Mouse (Mus musculus) stomach, embryonic 14.5 days (tissue): Measurements from ENCODE around the gene Mdk. TPM values are rescaled to one million over a fixed set of nuclear protein-coding genes. Genes with fewer than 3 reads are reported as not detected.
A peak's percentile ranks its signal among the peaks of the same experiment; 100 is the strongest.

Experiments
- ATAC-seq: fragments of 200-750 bp; cut with Nextera tagmentation; 2 replicates; pipeline ENCODE4 v1.8.0; 2017; ENCODE audit warnings: low read depth, moderate TSS enrichment; ENCODE audit not compliant: insufficient number of reproducible peaks, insufficient read depth, low FRiP score
- H3K27ac ChIP-seq: fragments of 300-500 bp; sonication (generic); 2 replicates; pipeline ENCODE4 v1.5.1; 2014; ENCODE audit warnings: mild to moderate bottlenecking, low read length, moderate library complexity, mixed read lengths
- H3K27me3 ChIP-seq: fragments of 300-500 bp; sonication (generic); 2 replicates; pipeline ENCODE4 v1.6.1; 2014; ENCODE audit warnings: low read length, control low read depth, mixed read lengths; ENCODE audit not compliant: control insufficient read depth, insufficient read depth
- H3K36me3 ChIP-seq: fragments of 300-500 bp; sonication (generic); 2 replicates; pipeline ENCODE4 v1.6.1; 2014; ENCODE audit warnings: mild to moderate bottlenecking, control low read depth, low read length, moderate library complexity, mixed read lengths; ENCODE audit not compliant: control insufficient read depth, insufficient read depth
- H3K4me1 ChIP-seq: fragments of 300-500 bp; sonication (generic); 2 replicates; pipeline ENCODE4 v1.6.1; 2014; ENCODE audit warnings: low read length, control low read depth, mixed read lengths; ENCODE audit not compliant: control insufficient read depth, insufficient read depth
- H3K4me2 ChIP-seq: fragments of 300-500 bp; sonication (generic); replicated peaks from 2 replicates; pipeline ENCODE4 v1.6.1; 2014; ENCODE audit warnings: low read depth, low read length, control low read depth
- H3K4me3 ChIP-seq: fragments of 300-500 bp; sonication (generic); 2 replicates; pipeline ENCODE4 v1.5.1; 2014; ENCODE audit warnings: low read depth, low read length, control low read depth
- H3K9ac ChIP-seq: fragments of 300-500 bp; sonication (generic); replicated peaks from 2 replicates; pipeline ENCODE4 v1.6.1; 2014; ENCODE audit warnings: low read depth, mild to moderate bottlenecking, control low read depth, low read length, moderate library complexity, mixed read lengths
- H3K9me3 ChIP-seq: fragments of 300-500 bp; sonication (generic); 2 replicates; pipeline ENCODE4 v1.6.1; 2016; ENCODE audit warnings: low read depth, low read length, control low read depth; ENCODE audit not compliant: control insufficient read depth
- WGBS: fragments of 180-500 bp; shearing (Covaris S2); extraction: QIAGEN DNeasy Blood & Tissue Kit; methylation state at CpG from one replicate; pipeline ENCODE4 v1.1.7; 2014; 5-methylcytosine and 5-hydroxymethylcytosine counted together
- polyA plus RNA-seq: library from polyadenylated mRNA; unstranded; fragments of >200 nt; fragmentation: Nextera tagmentation; extraction: Ambion mirVana; gene quantifications from 2 replicates; pipeline ENCODE4 v1.2.1, GENCODE M21; 2014

The Mdk gene
- polyA plus RNA-seq, 1 experiment from 2014 or later, result 1,256 TPM

DNA sequence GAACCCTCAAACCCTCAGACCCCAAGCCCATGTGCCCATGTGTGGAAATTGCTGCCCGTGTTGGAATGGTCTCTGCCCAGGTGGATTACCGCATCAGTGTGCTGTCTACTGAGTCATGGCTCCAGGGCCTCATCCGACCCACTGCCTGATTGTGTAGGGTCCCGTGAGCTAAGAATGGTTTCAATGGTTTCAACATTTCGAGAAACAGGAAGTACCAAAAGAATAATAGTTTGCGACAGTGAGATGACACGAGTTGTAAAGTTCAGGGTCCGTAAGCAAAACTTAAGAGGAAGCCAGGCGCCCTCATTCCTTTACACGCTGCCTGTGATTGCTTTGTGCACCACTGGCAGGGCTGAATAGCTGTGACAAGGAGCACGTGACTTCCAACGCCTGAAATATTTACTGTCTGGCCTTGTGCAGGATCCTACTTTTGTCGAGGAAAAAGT is 40.0 kb upstream of the Mdk start:
- ATAC-seq, result no peak

DNA sequence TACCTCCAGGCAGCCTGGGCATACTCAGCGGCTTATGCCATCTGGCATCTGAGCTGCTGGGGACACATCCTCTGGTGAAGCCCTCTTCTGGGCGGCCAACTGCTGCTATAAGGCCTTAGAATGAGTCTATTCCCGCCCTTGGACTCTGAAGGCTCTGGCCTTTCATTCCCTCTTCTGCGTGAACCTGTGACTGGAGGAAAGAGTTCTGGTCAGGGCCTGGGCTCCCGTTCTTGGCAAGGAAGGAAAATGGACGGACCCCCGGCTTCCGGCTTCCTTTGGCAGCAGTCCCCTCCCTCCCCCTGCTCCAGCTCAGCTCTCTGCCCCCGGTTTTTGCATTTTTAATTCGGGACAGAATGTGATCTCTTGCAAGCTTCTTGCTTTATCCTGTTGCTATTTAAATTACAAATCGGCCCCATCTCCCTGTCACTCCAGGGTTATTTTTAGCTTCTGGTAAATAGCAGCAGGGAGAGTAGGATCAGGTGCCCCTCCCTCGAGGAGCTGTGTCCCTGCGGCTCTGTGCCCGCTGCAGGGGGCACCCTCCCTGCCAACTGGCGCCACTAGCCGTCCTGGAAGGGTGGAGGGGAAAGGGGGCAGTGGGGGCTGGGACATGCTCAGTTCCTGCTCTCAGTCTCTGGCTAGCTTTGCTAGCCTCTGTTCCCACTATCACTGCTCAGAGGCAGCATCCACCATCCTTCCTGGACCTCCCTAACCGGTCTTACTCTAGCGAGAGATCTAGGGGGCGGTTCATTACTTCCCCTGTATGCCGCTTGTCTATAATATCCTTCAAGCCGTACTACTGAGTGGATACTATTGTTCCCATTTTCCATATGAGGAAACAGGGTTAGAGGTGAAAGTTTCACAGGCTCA is 39.4 kb upstream of the Mdk start:
- Histone ChIP-seq H3K27ac (peak overlapping the region; percentile 67), H3K27me3 (peaks cover 11% of the 10 kb centered on the region; the same call in 1 of the 2 replicates), H3K4me2 (peak overlapping the region; percentile 10), H3K9me3 (no peaks in the 10 kb centered on the region), H3K4me3 (no peak overlapping the region), H3K36me3 (no peaks in the 10 kb centered on the region), H3K9ac (no peak overlapping the region; the same call in 1 of the 2 replicates), H3K4me1 (peaks cover 10% of the 10 kb centered on the region)
- 28% methylated on average over 21 of the region's 21 CpGs for WGBS
- ATAC-seq, result no peak

More for the DNA sequence above, 40.0 kb upstream of the Mdk start:
- 33% methylated on average over 13 of the region's 13 CpGs for WGBS
- no peak overlapping the region for H3K9ac ChIP-seq
- H3K4me3 ChIP-seq, result no peak overlapping the region
- no peaks in the 10 kb centered on the region for H3K9me3 ChIP-seq
- no peaks in the 10 kb centered on the region for H3K36me3 ChIP-seq
- H3K27ac ChIP-seq, result peak overlapping the region; percentile 30; the same call in 1 of the 2 replicates
- H3K4me1 ChIP-seq, result peaks cover 10% of the 10 kb centered on the region
- H3K4me2 ChIP-seq, result peak overlapping the region; percentile 10
- peaks cover 11% of the 10 kb centered on the region; the same call in 1 of the 2 replicates for H3K27me3 ChIP-seq

DNA sequence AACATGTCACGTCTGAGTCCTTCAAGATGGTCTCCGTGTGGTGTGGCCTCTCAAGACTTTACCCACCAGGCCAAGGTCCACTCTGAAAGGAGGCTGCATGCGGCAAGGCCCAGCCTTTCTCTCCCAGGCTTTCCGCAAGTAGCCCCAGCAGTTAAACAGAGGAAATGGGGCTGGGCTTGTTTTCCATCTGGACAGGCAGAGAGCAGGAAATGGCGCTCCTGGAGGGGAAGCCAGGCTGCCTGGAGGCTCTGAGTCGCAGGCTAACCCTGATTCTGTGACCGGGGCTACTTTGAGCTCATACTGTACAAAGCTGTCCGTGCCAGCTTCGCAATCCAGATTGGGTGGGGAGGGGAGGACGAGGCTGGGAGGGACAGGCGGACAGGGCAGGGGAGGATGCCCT is 35.9 kb upstream of the Mdk start:
- WGBS, result 53% methylated on average over 11 of the region's 11 CpGs
- peak overlapping the region; percentile 72 for H3K27ac ChIP-seq
- no peak overlapping the region for H3K4me3 ChIP-seq
- no peak overlapping the region for H3K4me2 ChIP-seq
- H3K27me3 ChIP-seq, result no peaks in the 10 kb centered on the region
- H3K9ac ChIP-seq, result no peak overlapping the region; the same call in 1 of the 2 replicates
- peaks cover 19% of the 10 kb centered on the region for H3K4me1 ChIP-seq
- ATAC-seq, result no peak
- H3K36me3 ChIP-seq, result no peaks in the 10 kb centered on the region
- no peaks in the 10 kb centered on the region for H3K9me3 ChIP-seq

DNA sequence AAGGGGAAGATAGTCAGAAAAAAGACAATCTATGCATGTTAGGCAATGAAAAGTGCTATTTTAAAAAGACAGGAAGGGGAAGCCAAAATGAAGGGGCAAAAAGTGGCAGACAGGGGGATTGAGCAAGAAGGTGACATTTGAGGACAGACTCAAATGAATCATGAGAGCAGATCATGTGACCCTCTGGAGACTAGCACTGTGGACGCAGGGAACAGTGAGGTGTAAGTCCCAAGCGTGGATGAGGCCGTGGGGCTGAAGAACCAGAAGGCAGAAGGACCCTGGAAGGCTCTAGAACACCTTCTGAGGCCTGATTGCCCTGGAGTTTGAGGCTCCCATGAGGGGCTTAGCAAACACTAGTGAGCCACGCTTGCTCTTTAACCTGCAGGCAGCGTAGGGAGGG is 34.3 kb upstream of the Mdk start:
- Histone ChIP-seq H3K4me2 (no peak overlapping the region), H3K36me3 (no peaks in the 10 kb centered on the region), H3K27ac (no peak overlapping the region), H3K4me1 (peaks cover 28% of the 10 kb centered on the region), H3K27me3 (no peaks in the 10 kb centered on the region), H3K4me3 (no peak overlapping the region), H3K9me3 (no peaks in the 10 kb centered on the region), H3K9ac (no peak overlapping the region)
- WGBS, result 87% methylated on average over 5 of the region's 5 CpGs
- no peak for ATAC-seq

DNA sequence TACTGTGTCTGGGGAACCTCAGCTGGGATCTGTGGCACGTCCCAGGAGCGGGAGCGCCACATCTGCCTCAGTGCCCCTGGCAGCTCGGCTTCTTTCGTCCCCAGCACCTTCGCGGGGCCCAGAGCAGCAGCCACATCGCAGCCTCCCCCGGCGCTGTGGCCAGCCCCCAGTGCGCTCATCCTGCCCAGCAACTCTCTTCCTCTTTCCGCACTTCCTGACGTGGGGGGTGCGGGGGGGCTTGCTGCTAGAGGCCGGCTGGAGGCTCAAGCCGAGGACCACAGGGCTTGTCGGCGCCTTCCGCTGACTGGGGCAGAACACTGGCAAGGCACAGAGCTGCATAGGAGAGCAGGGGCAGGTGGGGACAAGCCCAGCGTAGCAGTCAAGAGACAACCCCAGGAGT is 33.3 kb upstream of the Mdk start:
- Histone ChIP-seq H3K9ac (peak overlapping the region; percentile 11; the same call in 1 of the 2 replicates), H3K4me1 (peaks cover 27% of the 10 kb centered on the region), H3K4me2 (peak overlapping the region; percentile 97), H3K27ac (peak overlapping the region; percentile 58; the same call in 1 of the 2 replicates), H3K9me3 (no peaks in the 10 kb centered on the region), H3K27me3 (no peaks in the 10 kb centered on the region), H3K4me3 (peak overlapping the region; percentile 27), H3K36me3 (no peaks in the 10 kb centered on the region)
- 13% methylated on average over 20 of the region's 20 CpGs for WGBS
- no peak for ATAC-seq

DNA sequence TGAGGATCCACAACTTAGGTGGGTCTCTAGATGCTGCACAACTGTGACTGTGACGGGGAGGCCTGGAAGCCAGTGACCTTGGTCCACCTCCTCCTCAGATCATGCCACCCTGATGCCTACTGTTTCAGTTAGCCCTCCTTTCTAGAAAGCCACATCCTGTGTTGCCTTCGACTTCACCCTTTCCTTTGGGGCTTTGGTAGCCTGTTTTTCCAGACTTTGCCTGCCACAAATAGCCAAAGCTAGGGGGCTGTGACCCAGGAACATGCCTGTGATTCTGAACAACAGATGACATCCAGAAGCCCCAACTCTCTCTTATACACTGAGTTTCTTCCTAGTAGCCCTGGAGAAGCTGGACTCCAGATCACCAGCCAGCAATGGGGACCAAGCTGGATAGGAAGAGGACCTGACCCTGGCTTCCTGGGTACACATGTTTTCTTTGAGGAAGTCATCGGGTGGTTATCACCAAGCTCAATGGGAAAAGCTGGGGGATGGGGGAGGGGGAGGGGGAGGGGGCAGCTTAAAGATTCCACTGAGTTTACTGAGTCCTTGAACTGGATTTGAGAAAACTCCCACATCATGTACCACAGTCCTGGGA is 32.6 kb upstream of the Mdk start:
- Histone ChIP-seq H3K27me3 (no peaks in the 10 kb centered on the region), H3K4me1 (peaks cover 30% of the 10 kb centered on the region), H3K9me3 (no peaks in the 10 kb centered on the region), H3K36me3 (no peaks in the 10 kb centered on the region), H3K4me2 (peak overlapping the region; percentile 97), H3K4me3 (peak overlapping the region; percentile 94), H3K27ac (peak overlapping the region; percentile 58; the same call in 1 of the 2 replicates), H3K9ac (0 out of 2 replicates have a peak overlapping the region, but pooled peaks have one; percentile 11)
- ATAC-seq, result no peak
- 65% methylated on average over 3 of the region's 3 CpGs for WGBS

DNA sequence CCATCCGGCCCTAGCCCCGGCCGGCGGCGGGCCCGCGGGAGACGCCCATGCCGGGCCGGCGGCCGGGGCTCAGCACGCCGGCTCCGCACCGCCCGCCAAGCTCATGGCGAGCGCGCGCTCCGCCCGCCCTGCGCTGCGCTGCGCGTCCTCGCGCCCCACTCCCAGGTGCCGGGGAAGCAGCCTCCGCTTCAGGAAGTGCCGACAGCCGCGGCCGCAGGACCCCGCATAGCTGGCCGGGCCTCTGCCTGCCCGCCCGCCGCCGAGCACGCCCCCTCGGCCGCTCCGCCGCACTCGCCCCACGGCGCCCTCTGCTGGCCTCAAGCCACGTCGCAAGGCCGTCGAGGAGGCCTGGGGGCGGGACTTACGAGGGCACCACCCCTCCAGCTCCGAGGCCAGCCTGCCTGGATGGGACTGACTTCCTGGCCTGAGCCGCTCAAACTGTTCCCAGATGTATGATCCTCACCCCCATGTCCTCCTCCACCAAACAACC is 31.4 kb upstream of the Mdk start:
- peak overlapping the region; percentile 97 for H3K4me2 ChIP-seq
- under 1% methylated on average over 46 of the region's 57 CpGs for WGBS
- H3K27me3 ChIP-seq, result no peaks in the 10 kb centered on the region
- ATAC-seq, result peak; percentile 93
- H3K9me3 ChIP-seq, result no peaks in the 10 kb centered on the region
- peak overlapping the region; percentile 81 for H3K9ac ChIP-seq
- H3K36me3 ChIP-seq, result no peaks in the 10 kb centered on the region
- peaks cover 37% of the 10 kb centered on the region for H3K4me1 ChIP-seq
- H3K27ac ChIP-seq, result peak overlapping the region; percentile 79
- H3K4me3 ChIP-seq, result peak overlapping the region; percentile 94

DNA sequence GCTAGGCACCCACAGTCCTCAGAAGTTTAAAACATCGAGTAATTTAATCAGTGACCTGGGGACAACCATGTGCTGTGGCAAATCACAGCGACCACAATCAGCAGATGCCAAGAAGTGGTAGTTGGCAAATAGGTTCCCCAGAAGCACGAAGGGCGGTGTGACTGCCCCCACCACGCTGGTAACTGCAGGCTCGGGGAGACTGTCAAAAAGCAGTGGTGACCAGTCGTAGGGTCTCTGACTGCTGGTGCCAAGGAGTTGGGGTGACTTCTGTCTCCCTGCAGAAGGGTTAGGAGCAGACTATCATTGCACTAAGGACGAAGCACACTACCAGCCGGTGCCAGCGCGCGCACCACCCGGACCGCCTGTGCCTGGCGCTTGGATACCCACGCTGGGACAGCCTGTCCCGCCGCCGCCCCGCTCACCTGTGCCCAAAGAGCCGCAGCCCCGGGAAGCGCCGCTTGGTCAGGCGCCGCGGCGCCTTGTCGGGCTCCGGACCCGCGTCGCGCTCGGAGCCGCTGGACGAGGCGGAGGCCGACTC is 30.8 kb upstream of the Mdk start:
- Histone ChIP-seq H3K36me3 (no peaks in the 10 kb centered on the region), H3K27me3 (no peaks in the 10 kb centered on the region), H3K9ac (peak overlapping the region; percentile 81), H3K9me3 (no peaks in the 10 kb centered on the region), H3K4me3 (peak overlapping the region; percentile 94), H3K27ac (peak overlapping the region; percentile 79), H3K4me1 (peaks cover 37% of the 10 kb centered on the region), H3K4me2 (peak overlapping the region; percentile 97)
- peak; percentile 3; the same call in 1 of the 2 replicates for ATAC-seq
- under 1% methylated on average over 39 of the region's 39 CpGs for WGBS
